Mouse (Mus musculus): Measurements from ENCODE around the gene Cars. TPM values are rescaled to one million over a fixed set of nuclear protein-coding genes. Genes with fewer than 3 reads are reported as not detected.

The Cars gene
- polyA plus RNA-seq, 2 experiments = 35.7 to 41.4 TPM

DNA sequence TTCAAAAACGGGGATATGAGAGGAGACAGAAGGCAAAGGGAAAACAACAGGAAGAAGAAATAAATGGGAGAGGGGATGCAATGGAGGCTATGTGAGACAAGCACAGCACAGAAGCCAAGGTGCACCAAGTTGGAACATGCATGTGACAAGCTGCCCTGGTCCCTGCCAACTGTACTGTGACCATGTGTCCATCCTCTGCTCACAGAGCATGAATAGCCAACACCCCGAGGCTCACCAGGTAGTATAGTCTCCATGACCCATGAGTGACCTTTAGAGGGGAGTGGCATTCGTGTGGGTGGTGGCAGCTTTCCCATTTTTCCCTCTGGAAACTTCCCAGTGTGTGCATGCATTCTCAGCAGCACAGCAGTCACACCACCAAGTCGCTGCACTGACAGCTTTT, 80.6 kb downstream of the Cars start:
- Histone ChIP-seq H3K9me3 (ENCODE audit: control insufficient read depth, low read length) (no peaks in the 10 kb centered on the region), H3K4me1 (replicated peaks; ENCODE audit: control insufficient read depth in 2 of 2, insufficient read depth in 2 of 2, low read length in 1 of 2) (no peaks in the 10 kb centered on the region), H3K4me2 (ENCODE audit: low read depth) (no peak overlapping the region), H3K27me3 (ENCODE audit: control insufficient read depth, insufficient read depth, low read length) (no peaks in the 10 kb centered on the region), H3K4me3 (ENCODE audit: insufficient read depth in 1 of 2, low read depth in 2 of 2, low read length in 2 of 2) (no peak overlapping the region), H3K9ac (replicated peaks) (no peak overlapping the region), H3K27ac (no peak overlapping the region), H3K36me3 (replicated peaks; ENCODE audit: control insufficient read depth, insufficient read depth, low read depth) (peaks cover 79% of the 10 kb centered on the region)
- 77% methylated on average over 4 of the region's 4 CpGs for WGBS (ENCODE audit: insufficient replicate concordance)
- no peak for DNase-seq (ENCODE audit: low read depth in 3 of 3, low spot score in 3 of 3)
- TF ChIP-seq EP300 (IDR thresholded peaks at IDR 0.05; ENCODE audit: low read depth) = no peak
- no peak for TF ChIP-seq CTCF (IDR thresholded peaks at IDR 0.05; ENCODE audit: low read depth)
- no peak for ATAC-seq (ENCODE audit: insufficient read depth)

- 94% methylated on average over 4 of the region's 4 CpGs for WGBS (ENCODE audit: insufficient replicate concordance)
Measured at GRCm38 (mm10) chr7:143514416-143514768, 85.5 kb downstream of the Cars start.

DNA sequence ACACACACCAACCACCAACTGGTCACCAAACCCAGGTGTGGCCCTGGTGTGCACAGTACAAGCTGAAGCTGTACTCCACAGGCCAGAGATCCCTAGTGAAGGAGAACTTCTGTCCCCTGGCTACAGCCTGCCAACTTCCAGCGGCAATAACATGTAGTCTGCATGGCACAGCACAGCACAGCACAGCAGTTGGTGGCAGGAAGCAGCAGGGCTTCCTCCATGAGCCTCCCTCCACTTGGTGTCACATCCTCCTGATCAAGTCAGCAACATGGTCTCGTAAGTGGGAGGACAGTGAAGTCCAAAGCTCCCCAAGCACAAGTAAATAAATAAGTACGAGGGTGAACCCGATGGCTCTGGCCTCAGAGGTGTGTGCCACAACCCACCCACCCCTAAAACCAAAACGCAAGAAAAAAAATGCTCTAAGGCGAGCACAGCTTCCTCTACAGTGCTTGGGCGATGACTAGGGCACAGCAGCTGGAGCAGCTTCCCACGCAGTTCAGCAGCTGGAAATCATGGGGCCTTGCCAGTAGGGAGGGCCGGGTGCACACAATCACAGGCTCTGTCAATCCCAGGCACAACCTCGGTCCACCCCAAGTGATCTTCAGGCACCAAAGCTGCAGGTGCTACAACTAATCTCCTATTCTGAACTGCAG, 86.0 kb downstream of the Cars start:
- no peak for TF ChIP-seq CTCF (IDR thresholded peaks at IDR 0.05; ENCODE audit: low read depth)
- no peak for TF ChIP-seq EP300 (IDR thresholded peaks at IDR 0.05; ENCODE audit: low read depth)
- ATAC-seq (ENCODE audit: insufficient read depth) = no peak
- Histone ChIP-seq H3K4me3 (ENCODE audit: insufficient read depth in 1 of 2, low read depth in 2 of 2, low read length in 2 of 2) (no peak overlapping the region), H3K27ac (no peak overlapping the region), H3K27me3 (ENCODE audit: control insufficient read depth, insufficient read depth, low read length) (no peaks in the 10 kb centered on the region), H3K4me1 (replicated peaks; ENCODE audit: control insufficient read depth in 2 of 2, insufficient read depth in 2 of 2, low read length in 1 of 2) (no peaks in the 10 kb centered on the region), H3K36me3 (replicated peaks; ENCODE audit: control insufficient read depth, insufficient read depth, low read depth) (peaks cover 44% of the 10 kb centered on the region), H3K9ac (replicated peaks) (no peak overlapping the region), H3K4me2 (ENCODE audit: low read depth) (no peak overlapping the region), H3K9me3 (ENCODE audit: control insufficient read depth, low read length) (no peaks in the 10 kb centered on the region)
- WGBS (ENCODE audit: insufficient replicate concordance) = 73% methylated on average over 10 of the region's 10 CpGs
- no peak for DNase-seq (ENCODE audit: low read depth in 3 of 3, low spot score in 3 of 3)

More at GRCm38 (mm10) chr7:143514416-143514768, 85.5 kb downstream of the Cars start:
- H3K27me3 ChIP-seq (ENCODE audit: control insufficient read depth, insufficient read depth, low read length) = no peaks in the 10 kb centered on the region
- no peak overlapping the region for H3K4me2 ChIP-seq (ENCODE audit: low read depth)
- H3K9ac ChIP-seq (replicated peaks) = no peak overlapping the region
- no peak for ATAC-seq (ENCODE audit: insufficient read depth)
- no peak overlapping the region for H3K4me3 ChIP-seq (ENCODE audit: insufficient read depth in 1 of 2, low read depth in 2 of 2, low read length in 2 of 2)
- no peak for DNase-seq (ENCODE audit: low read depth in 3 of 3, low spot score in 3 of 3)
- H3K4me1 ChIP-seq (replicated peaks; ENCODE audit: control insufficient read depth in 2 of 2, insufficient read depth in 2 of 2, low read length in 1 of 2) = no peaks in the 10 kb centered on the region
- H3K36me3 ChIP-seq (replicated peaks; ENCODE audit: control insufficient read depth, insufficient read depth, low read depth) = peaks cover 49% of the 10 kb centered on the region
- TF ChIP-seq CTCF (IDR thresholded peaks at IDR 0.05; ENCODE audit: low read depth) (no peak), EP300 (IDR thresholded peaks at IDR 0.05; ENCODE audit: low read depth) (no peak)
- no peaks in the 10 kb centered on the region for H3K9me3 ChIP-seq (ENCODE audit: control insufficient read depth, low read length)
- no peak overlapping the region for H3K27ac ChIP-seq

DNA sequence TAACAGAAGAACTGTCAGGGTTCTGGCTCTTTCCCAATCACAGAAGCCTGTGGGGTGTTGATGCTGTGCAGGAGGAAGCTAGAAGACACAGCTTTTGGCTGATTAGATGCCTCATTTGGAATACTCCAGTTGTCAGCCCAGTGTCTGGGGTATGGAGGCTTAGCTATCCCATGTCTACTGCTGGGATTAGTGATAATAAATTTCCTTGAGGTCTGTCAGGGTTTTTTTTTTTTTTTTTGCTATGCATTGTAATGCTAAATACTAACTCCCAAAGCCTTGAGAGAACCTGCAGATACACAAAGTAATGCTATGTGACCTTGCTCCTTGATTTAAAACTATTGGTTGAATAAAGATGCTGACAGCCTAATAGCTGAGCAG, 88.6 kb downstream of the Cars start:
- Histone ChIP-seq H3K27ac (no peak overlapping the region), H3K27me3 (ENCODE audit: control insufficient read depth, insufficient read depth, low read length) (no peaks in the 10 kb centered on the region), H3K9ac (replicated peaks) (no peak overlapping the region), H3K36me3 (replicated peaks; ENCODE audit: control insufficient read depth, insufficient read depth, low read depth) (peaks cover 19% of the 10 kb centered on the region), H3K4me1 (replicated peaks; ENCODE audit: control insufficient read depth in 2 of 2, insufficient read depth in 2 of 2, low read length in 1 of 2) (no peaks in the 10 kb centered on the region), H3K4me2 (ENCODE audit: low read depth) (no peak overlapping the region), H3K4me3 (ENCODE audit: insufficient read depth in 1 of 2, low read depth in 2 of 2, low read length in 2 of 2) (no peak overlapping the region), H3K9me3 (ENCODE audit: control insufficient read depth, low read length) (no peaks in the 10 kb centered on the region)
- TF ChIP-seq CTCF (IDR thresholded peaks at IDR 0.05; ENCODE audit: low read depth) (no peak), EP300 (IDR thresholded peaks at IDR 0.05; ENCODE audit: low read depth) (no peak)
- ATAC-seq (ENCODE audit: insufficient read depth) = no peak
- DNase-seq (ENCODE audit: low read depth in 3 of 3, low spot score in 3 of 3) = no peak

DNA sequence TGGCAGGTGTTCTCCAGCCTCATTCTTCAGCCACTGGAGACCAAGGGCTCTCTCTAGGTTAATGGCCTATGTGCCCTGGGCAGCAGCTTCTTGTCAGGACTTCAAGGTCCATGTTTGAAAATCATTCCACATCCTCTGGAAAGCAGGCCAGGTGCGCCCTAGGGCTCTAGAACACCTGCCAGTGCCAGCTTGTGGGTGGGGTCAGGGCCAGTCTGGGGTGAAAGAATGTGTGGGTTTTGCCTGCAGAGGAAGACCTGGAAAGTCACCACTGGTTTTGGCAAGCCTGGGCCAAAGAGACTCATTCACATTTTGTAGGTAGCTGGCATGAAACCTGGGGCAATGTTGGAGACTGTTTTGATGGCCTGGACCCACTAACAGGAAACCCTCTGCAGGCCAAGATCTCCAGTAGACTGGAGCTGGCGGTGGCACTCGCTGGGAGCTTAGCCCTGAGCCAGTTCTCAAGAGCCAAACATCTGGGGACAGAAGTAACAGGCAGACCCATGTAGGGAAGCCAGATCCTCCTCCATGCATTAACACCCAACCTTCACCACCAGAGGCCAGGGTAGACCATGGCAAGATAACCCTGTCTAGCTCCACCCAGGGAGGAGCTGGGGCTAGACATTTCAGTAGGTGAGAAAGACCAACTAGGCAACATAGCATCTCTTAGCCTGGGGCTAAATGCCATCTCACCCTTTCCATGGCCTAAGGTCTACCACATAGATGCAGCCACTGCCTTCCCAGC, 89.1 kb downstream of the Cars start:
- peak in 1 of 3 experiments; percentile 15 for DNase-seq (ENCODE audit: low read depth in 3 of 3, low spot score in 3 of 3)
- ATAC-seq (ENCODE audit: insufficient read depth) = no peak
- no peaks in the 10 kb centered on the region for H3K27me3 ChIP-seq (ENCODE audit: control insufficient read depth, insufficient read depth, low read length)
- H3K4me1 ChIP-seq (replicated peaks; ENCODE audit: control insufficient read depth in 2 of 2, insufficient read depth in 2 of 2, low read length in 1 of 2) = no peaks in the 10 kb centered on the region
- H3K27ac ChIP-seq = no peak overlapping the region
- H3K36me3 ChIP-seq (replicated peaks; ENCODE audit: control insufficient read depth, insufficient read depth, low read depth) = peaks cover 17% of the 10 kb centered on the region
- WGBS (ENCODE audit: insufficient replicate concordance) = 75% methylated on average over 3 of the region's 3 CpGs
- no peak overlapping the region for H3K9ac ChIP-seq (replicated peaks)
- H3K4me3 ChIP-seq (ENCODE audit: insufficient read depth in 1 of 2, low read depth in 2 of 2, low read length in 2 of 2) = no peak overlapping the region
- H3K9me3 ChIP-seq (ENCODE audit: control insufficient read depth, low read length) = no peaks in the 10 kb centered on the region
- no peak overlapping the region for H3K4me2 ChIP-seq (ENCODE audit: low read depth)
- peak; percentile 59 for TF ChIP-seq CTCF (IDR thresholded peaks at IDR 0.05; ENCODE audit: low read depth)
- TF ChIP-seq EP300 (IDR thresholded peaks at IDR 0.05; ENCODE audit: low read depth) = no peak

All from liver, embryonic 14.5 days (tissue).